Mouse (Mus musculus) cerebellum, postnatal 4 days (tissue): ENCODE results near the gene Ndufb8.

ENCODE experiments used
- DNase-seq, 2 experiments: peaks; one replicate each; pipeline ENCODE4 v3.0.0; 2022; ENCODE audit warnings: low spot score in 2 of 2, mixed read lengths in 1 of 2

Ndufb8 gene

DNA sequence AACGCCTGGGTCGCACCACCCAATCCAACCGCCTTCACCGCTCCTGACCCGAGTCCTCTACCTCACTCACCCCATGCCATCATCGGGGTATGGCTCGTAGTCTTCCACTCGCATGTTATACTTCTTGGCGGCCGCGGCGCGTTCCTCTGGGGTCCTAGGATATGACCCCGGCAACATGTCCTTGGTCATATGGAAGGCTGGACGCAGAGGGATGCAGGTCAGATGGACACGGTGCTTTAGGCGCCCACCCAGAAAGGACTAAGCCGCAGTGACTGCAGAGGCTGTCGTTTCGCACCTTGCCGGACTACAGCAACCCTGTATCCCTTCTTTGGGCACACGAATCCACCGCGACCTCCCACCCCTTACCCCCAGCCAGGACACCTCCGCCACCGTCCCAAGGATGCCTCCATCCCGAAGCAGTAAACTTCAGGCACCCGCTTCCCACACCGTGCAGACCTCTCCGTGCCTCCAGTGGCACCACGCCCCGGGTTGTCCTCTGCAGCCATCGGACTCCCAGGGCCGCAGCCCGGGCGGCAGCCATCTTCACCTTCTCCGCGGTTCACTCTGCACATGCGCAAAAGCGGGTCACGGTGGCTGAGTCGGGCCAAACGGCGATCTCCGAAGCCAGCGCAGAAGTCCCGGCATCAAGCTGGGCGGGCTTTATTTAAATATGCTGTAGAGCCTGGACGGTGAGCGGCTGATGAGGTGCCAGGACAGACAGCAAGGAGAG is at the start of gene Ndufb8:
Gene Ndufb8, minus strand, starts transcription at position 580 of the 730 bp plus-strand sequence.
- peak; percentile 95 to 96 for DNase-seq

DNA sequence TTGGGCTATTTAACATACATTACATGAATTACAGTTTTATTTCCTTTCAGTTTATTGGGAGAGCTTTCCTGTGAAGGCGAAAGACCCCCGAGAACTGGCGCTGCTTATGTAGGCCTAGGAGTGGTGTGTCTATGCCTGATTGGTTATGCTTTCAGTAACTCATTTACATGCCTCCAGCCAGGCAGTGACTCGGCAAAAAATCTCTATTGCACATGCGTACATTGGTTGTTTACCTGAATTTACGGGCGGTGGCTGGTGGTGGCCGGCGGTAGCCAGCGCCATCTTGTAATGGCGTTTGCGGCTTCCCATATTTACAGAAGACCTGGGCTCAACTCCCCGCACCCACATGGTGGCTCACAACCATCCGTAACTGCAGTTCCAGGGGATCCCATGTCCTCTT is 38.9 kb upstream of the Ndufb8 start:
- DNase-seq, result no peak

GRCm38 (mm10) chr19:44591638-44592037 is 36.4 kb upstream of the Ndufb8 start:
- no peak for DNase-seq

- no peak for DNase-seq
Observed at GRCm38 (mm10) chr19:44590992-44591391, 35.8 kb upstream of the Ndufb8 start.

DNA sequence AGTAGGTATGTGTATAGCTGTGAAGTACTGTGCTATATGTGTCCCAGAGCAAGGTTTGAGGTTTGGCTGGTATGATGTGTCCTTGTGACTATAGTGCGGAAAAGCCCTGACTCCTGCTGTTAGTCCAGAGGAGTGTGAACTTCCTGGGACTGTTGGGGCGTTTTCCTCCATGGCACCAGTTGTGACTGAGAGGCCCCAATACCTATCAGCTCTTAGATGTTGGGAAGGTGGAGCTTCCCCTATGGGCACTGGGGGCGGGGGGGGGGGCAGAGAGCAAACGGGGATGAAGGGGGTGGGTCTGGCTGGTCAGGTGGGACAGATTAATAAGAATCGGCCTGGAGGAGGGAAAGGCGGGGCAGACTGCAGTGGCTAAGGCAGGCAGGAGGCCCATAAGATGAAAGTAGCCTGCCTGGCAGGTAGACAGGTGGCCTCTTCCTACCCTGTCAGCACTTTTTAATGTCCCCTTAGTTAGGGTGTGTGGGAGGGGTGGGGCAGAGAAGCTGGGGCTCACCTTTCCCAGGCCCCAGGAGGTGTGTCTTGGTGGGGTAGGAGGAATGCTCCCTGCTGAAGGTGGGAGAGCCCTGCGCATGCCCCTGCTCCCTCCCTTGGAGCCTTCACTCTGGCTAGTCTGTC is 34.5 kb upstream of the Ndufb8 start:
- no peak for DNase-seq

- DNase-seq, result no peak
Observed at GRCm38 (mm10) chr19:44588036-44588435, 32.8 kb upstream of the Ndufb8 start.

GRCm38 (mm10) chr19:44582638-44583309 is 27.5 kb upstream of the Ndufb8 start:
- peak; percentile 94 to 97 for DNase-seq

DNA sequence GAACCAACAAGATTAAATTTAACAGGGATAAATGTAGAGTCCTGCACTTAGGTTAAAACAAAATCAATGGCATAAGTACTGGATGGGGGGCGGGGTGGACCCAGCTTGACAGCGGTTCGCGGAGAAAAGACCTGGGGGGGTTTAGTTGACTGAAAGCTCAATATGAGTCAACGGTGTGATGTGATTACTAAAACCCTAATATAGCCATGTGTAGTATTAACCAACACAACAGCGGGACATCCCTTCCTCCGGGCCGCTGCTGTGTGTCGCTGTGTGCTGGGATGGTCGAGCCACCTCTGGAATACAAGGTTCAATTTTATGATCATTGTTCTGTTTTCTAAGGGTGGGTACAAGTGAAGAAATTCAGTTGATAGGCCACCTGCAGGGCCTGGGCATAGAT is 26.9 kb upstream of the Ndufb8 start:
- no peak for DNase-seq

- DNase-seq, result no peak
Observed at GRCm38 (mm10) chr19:44578038-44578437, 22.8 kb upstream of the Ndufb8 start.

DNA sequence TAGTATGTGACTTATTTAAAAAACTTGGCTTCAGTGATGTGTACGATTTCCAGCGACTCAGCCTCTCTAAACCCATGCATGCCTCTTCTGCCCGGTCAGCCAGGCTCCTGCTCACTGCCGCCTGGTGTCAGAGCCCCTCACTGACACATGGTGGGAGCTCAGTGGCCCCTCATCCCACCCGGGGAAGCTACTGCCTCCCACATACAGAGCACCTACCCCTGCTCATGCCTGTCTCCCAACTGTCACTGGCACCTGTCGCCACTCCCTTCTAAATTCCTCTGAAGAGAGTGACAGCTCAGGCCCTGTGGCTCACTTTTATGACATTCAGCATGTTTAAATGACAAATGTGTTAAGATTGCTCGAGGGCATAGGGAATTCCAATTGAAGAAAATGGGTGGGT is 21.0 kb upstream of the Ndufb8 start:
- DNase-seq, result no peak

GRCm38 (mm10) chr19:44567763-44568162 is 12.5 kb upstream of the Ndufb8 start:
- DNase-seq, result no peak

- no peak for DNase-seq
Observed at GRCm38 (mm10) chr19:44564006-44564405, 8.8 kb upstream of the Ndufb8 start.

- DNase-seq, result peak; percentile 85 to 95
Observed at GRCm38 (mm10) chr19:44562652-44563206, 7.5 kb upstream of the Ndufb8 start, which contains the start of gene Hif1an. Hif1an (plus strand) TSS chr19:44562850.

DNA sequence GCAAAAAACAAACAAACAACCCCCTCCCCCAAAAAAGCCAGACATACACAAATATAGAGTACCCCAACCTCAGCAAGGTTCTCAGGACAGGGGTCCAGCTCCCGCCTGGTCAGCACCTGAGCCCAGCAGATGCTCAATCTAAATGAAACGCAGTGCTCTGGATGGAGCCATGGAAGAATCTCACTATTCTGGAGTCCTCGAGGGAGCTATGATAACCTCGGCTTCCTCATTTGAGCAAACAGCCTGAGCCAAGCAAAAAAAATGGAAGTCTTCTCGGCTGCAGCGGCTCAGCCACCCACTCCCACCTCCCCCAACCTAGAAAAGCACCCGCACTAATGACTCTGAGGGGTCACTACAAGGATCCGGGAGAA is 765 bp downstream of the Ndufb8 start:
- no peak for DNase-seq

GRCm38 (mm10) chr19:44553286-44553685 is 2.0 kb downstream of the Ndufb8 start:
- DNase-seq, result no peak

GRCm38 (mm10) chr19:44552731-44553130 is 2.5 kb downstream of the Ndufb8 start, which contains the start of gene Gm20538:
Gm20538 (minus strand) TSS chr19:44552831.
- DNase-seq, result no peak

DNA sequence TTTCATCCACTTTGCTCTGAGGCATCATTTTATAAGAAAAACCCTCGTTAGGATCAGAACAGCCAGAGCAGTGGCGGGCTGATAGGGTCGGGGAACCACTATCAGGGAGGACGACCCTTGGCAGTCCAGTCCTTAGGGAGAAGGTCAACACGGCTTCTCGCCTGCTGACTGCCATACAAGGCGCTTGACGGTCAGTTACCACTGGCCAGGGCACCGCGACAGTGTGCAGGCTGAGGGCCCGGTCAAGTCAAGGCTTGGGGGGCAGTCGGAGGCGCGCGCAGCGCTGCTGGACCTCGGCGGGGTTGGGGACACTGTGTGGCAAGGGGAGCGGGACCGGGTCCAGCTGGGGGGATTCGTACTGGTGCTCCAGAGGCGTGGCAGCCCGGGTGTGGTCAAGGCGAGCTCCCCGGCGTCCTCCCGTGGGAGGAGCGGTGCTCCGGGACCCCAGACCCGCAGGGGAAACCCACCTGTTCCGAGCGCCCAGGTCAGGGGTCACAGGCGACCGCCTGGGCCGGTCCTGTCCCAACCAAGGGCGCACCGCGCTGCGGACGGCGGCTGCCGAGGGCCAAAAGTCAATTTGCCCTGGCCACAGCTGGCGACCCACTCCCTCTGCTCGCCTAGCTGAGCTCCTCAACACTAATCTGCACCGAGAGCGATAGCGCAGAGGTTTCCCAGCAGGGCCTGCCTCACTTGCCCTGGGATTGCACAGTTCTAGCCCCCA is 9.8 kb downstream of the Ndufb8 start, which contains the start of gene Sec31b:
Gene Sec31b, minus strand, starts transcription at position 544 of the 721 bp plus-strand sequence.
- DNase-seq, result peak; percentile 28 to 31

DNA sequence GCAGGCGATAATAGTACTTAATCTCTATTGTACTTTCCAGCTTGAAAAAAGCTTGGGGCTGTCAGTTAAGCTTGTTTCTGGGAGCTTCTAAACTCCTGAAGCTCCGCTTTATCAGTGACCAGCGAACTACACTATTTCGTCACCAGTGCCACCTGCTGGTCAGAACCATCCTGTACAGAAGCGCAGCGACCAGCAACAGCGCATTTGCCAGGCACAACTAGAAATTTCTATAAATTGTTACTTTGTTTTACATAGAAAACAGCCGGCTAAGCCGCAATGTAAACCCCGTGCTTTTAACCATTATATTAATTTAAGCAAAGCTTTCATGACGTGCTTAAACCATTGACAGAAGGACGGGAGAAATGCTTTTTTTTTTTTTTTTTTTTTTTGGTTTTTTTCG is 10.5 kb downstream of the Ndufb8 start:
- peak; percentile 50 to 69 for DNase-seq

- DNase-seq, result no peak
Observed at GRCm38 (mm10) chr19:44544372-44544771, 10.9 kb downstream of the Ndufb8 start.

DNA sequence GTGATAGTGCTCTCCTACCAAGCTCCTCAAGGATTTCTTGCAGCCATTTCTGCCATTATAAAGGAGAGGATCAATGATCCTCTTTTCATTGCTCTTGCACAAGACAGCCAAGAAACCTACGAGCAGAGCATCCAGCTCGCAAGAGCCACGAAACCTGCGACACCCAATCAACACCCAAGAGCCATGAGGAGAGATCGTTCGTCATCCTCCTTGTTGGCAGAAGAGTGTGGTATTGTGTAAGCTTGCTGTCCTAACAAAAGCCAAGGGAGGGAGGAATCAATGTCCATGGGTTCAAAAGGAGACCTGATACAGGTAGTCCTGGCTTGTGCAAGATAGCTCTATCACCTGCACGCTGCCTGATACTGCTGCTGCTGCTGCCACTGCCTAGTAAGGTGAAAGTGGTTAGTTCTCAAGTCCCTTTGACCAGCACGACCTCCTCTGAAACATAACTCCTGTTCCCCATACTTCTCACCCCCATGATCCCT is 12.5 kb downstream of the Ndufb8 start:
- DNase-seq, result no peak

- no peak for DNase-seq
Observed at GRCm38 (mm10) chr19:44537416-44537815, 17.8 kb downstream of the Ndufb8 start.
